In the genomic region with DNA sequence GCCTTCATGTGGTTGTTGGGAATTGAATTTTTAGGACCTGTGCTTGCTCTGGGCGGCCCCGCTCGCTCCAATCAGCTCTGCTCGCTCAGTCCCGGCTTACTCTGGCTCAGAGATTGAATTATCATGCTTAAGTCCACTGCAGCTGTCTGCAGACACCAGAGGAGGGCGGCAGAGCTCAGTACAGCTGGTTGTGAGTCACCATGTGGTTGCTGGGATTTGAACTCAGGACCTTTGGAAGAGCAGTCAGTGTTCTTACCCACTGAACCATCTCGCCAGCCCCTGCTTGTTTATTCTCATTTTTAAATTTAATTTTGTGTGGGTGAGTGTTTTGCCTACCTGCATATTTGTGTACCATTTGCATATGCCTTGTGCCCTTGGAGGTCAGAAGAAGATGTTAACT, we compare ENCODE assay signal across 1 mouse cellular context.
A peak's percentile ranks its signal among the peaks of the same experiment; 100 is the strongest.
TF ChIP-seq lines count a peak whose summit lies in the region.

No protein-coding gene starts in this region.

TF ChIP-seq in MEL, 35 proteins besides CTCF, POLR2A, EP300 and RAD21 (continued from another document):
- no peak for TF ChIP-seq MAX (IDR thresholded peaks at IDR 0.05; ENCODE audit: low read length)
- no peak for TF ChIP-seq ELF1 (IDR thresholded peaks at IDR 0.05; ENCODE audit: low read depth, low read length)
- peak; percentile 57 for TF ChIP-seq SMC3 (IDR thresholded peaks at IDR 0.05; ENCODE audit: low read depth, low read length)
- 0 out of 2 replicates have a peak, but pooled peaks have one; percentile 28 for TF ChIP-seq ETS1 (IDR thresholded peaks at IDR 0.05; ENCODE audit: low read depth, low read length)
- TF ChIP-seq MYC (IDR thresholded peaks at IDR 0.05; ENCODE audit: low read depth, low read length): no peak
- no peak for TF ChIP-seq GABPA (IDR thresholded peaks at IDR 0.05; ENCODE audit: low read depth, low read length)
- TF ChIP-seq ZC3H11A (IDR thresholded peaks at IDR 0.05; ENCODE audit: low read depth, low read length): peak; percentile 54
- no peak for TF ChIP-seq MAFK (IDR thresholded peaks at IDR 0.05; ENCODE audit: borderline replicate concordance, low read depth, low read length)
- no peak for TF ChIP-seq BHLHE40 (IDR thresholded peaks at IDR 0.05; ENCODE audit: borderline replicate concordance, low read depth, low read length)
- TF ChIP-seq TBP (IDR thresholded peaks at IDR 0.05; ENCODE audit: low read depth, low read length): no peak
- no peak for TF ChIP-seq UBTF (IDR thresholded peaks at IDR 0.05; ENCODE audit: borderline replicate concordance, insufficient read depth, low read depth, low read length)
- TF ChIP-seq POLR2AphosphoS5 (IDR thresholded peaks at IDR 0.05; ENCODE audit: borderline replicate concordance, low read depth, low read length): no peak
- TF ChIP-seq USF1 (IDR thresholded peaks at IDR 0.05; ENCODE audit: low read depth, low read length): no peak
- TF ChIP-seq MXI1 (IDR thresholded peaks at IDR 0.05; ENCODE audit: low read depth, low read length): no peak
- TF ChIP-seq GATA1 (IDR thresholded peaks at IDR 0.05; ENCODE audit: low read depth, low read length): no peak
- TF ChIP-seq CHD2 (IDR thresholded peaks at IDR 0.05; ENCODE audit: low read length): no peak
- TF ChIP-seq MEF2A (IDR thresholded peaks at IDR 0.05; ENCODE audit: extremely low read depth, insufficient replicate concordance, low read depth, low read length, poor library complexity, severe bottlenecking): no peak
- TF ChIP-seq ZMIZ1 (IDR thresholded peaks at IDR 0.05; ENCODE audit: low read depth, low read length): no peak
